Mouse (Mus musculus) ES-E14 (cell line): ENCODE results near the gene Tex21. TPM values are rescaled to one million over a fixed set of nuclear protein-coding genes. Genes with fewer than 3 reads are reported as not detected.

ENCODE experiments used
- DNase-seq: peaks from one replicate; pipeline ENCODE4 v3.0.0-alpha.2; 2013; ENCODE audit warnings: low read depth, low spot score
- H3K27ac ChIP-seq: 2 replicates; pipeline ENCODE4 v1.5.1; 2012; ENCODE audit warnings: low read depth, mild to moderate bottlenecking, low read length, moderate library complexity, mixed read lengths; ENCODE audit not compliant: poor library complexity, insufficient read depth, severe bottlenecking
- H3K36me3 ChIP-seq: 2 replicates; pipeline ENCODE4 v1.6.1; 2012; ENCODE audit warnings: mild to moderate bottlenecking, low read length, moderate library complexity, mixed read lengths; ENCODE audit not compliant: control insufficient read depth, poor library complexity, insufficient read depth, severe bottlenecking
- H3K4me1 ChIP-seq, 2 experiments: fragments of 150-350 bp in 1 of 2; sonication (generic) in 1 of 2; 2 replicates each; pipeline ENCODE4 v1.6.1; 2012; ENCODE audit warnings: low read length in 2 of 2, mild to moderate bottlenecking in 1 of 2, mixed read lengths in 1 of 2; ENCODE audit not compliant: control insufficient read depth in 2 of 2, insufficient read depth in 2 of 2, poor library complexity in 1 of 2
- H3K4me3 ChIP-seq, 2 experiments: fragments of 150-350 bp in 1 of 2; sonication (generic) in 1 of 2; 2 replicates each; pipeline ENCODE4 v1.5.1; 2012; ENCODE audit warnings: low read length in 2 of 2, low read depth in 1 of 2, mild to moderate bottlenecking in 1 of 2, mixed read lengths in 1 of 2; ENCODE audit not compliant: insufficient read depth in 1 of 2, poor library complexity in 1 of 2, severe bottlenecking in 1 of 2
- H3K9ac ChIP-seq: 2 replicates; pipeline ENCODE4 v1.6.1; 2012; ENCODE audit warnings: low read depth, mild to moderate bottlenecking, low read length, mixed read lengths; ENCODE audit not compliant: poor library complexity, insufficient read depth, severe bottlenecking
- H3K9me3 ChIP-seq: fragments of 150-350 bp; sonication (generic); 2 replicates; pipeline ENCODE4 v1.6.1; 2012; ENCODE audit warnings: low read depth, mild to moderate bottlenecking, low read length; ENCODE audit not compliant: control insufficient read depth, insufficient read depth
- CHD2 ChIP-seq: IDR thresholded peaks from 2 replicates; pipeline ENCODE4 v1.6.1; 2014; ENCODE audit warnings: mild to moderate bottlenecking, low read depth, low read length, inconsistent platforms
- HCFC1 ChIP-seq: IDR thresholded peaks from 2 replicates; pipeline ENCODE4 v1.6.1; 2012; ENCODE audit warnings: low read length, inconsistent platforms, borderline replicate concordance; ENCODE audit not compliant: insufficient read depth
- MAFK ChIP-seq: IDR thresholded peaks from 2 replicates; pipeline ENCODE4 v1.6.1; 2014; ENCODE audit warnings: mild to moderate bottlenecking, low read depth, low read length, inconsistent platforms; ENCODE audit not compliant: insufficient read depth
- ZC3H11A ChIP-seq: IDR thresholded peaks from 2 replicates; pipeline ENCODE4 v1.6.1; 2012; ENCODE audit warnings: low read depth, mild to moderate bottlenecking, inconsistent platforms, low read length, borderline replicate concordance
- ZNF384 ChIP-seq: IDR thresholded peaks from 2 replicates; pipeline ENCODE4 v1.6.1; 2012; ENCODE audit warnings: low read depth, low read length, inconsistent platforms
- in situ Hi-C, 2 experiments: fragments of 600-800 bp; cut with MboI; formaldehyde crosslinking; loops; one replicate each; pipeline ENCODE4 v1.15.1; 2025; ENCODE audit warnings: low sequenced_read_pairs in 2 of 2, inconsistent platforms in 1 of 2; ENCODE audit not compliant: unreplicated experiment in 2 of 2
- total RNA-seq: library from RNA; depleted of rRNA; stranded (reverse); fragments of 300-350 nt; gene quantifications from 2 replicates; pipeline ENCODE4 v1.2.3, GENCODE M21; 2012

Tex21 gene
- total RNA-seq, 1 experiment, result 2.0 TPM

DNA sequence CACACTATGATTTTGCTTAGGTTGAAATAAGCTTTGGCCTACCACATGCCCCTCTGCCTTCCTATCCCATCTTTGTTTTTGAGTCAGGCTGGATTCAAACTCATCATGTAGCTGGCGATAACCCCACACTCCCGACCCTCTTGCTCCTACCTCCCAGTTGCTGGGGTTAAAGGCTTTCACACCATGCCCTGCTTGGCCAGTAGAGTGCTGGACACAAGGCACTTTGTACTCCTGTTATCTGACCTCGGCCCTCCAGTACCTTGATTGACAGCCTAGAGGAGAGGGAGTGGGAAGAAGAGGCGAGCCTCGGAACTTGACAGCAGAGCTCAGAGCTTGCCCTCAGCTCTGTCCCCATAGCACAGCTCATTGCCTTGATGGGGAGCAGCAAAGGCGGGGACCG lies 22.6 kb upstream of the Tex21 start:
- Histone ChIP-seq H3K9me3 (no peaks in the 10 kb centered on the region), H3K4me1 (peaks cover 0 to 10% of the 10 kb centered on the region in 2 experiments; a peak in 2 of 4 replicates), H3K9ac (0 out of 2 replicates have a peak overlapping the region, but pooled peaks have one; percentile 4), H3K4me3 (no peak overlapping the region), H3K27ac (no peak overlapping the region), H3K36me3 (peaks cover 41% of the 10 kb centered on the region)
- in situ Hi-C loops, result no loop called here
- DNase-seq, result no peak
- no peak for TF ChIP-seq HCFC1
- no peak for TF ChIP-seq CHD2
- no peak for TF ChIP-seq ZC3H11A
- TF ChIP-seq MAFK, result no peak
- TF ChIP-seq ZNF384, result no peak

GRCm38 (mm10) chr12:76268686-76269085 lies 22.1 kb upstream of the Tex21 start:
- Histone ChIP-seq H3K9me3 (no peaks in the 10 kb centered on the region), H3K4me1 (peaks cover 0 to 11% of the 10 kb centered on the region in 2 experiments; a peak in 2 of 4 replicates), H3K9ac (no peak overlapping the region), H3K4me3 (no peak overlapping the region), H3K27ac (no peak overlapping the region), H3K36me3 (peaks cover 41% of the 10 kb centered on the region)
- in situ Hi-C loops, result no loop called here
- DNase-seq, result no peak
- no peak for TF ChIP-seq MAFK
- no peak for TF ChIP-seq HCFC1
- TF ChIP-seq ZC3H11A, result no peak
- no peak for TF ChIP-seq CHD2
- TF ChIP-seq ZNF384, result no peak

DNA sequence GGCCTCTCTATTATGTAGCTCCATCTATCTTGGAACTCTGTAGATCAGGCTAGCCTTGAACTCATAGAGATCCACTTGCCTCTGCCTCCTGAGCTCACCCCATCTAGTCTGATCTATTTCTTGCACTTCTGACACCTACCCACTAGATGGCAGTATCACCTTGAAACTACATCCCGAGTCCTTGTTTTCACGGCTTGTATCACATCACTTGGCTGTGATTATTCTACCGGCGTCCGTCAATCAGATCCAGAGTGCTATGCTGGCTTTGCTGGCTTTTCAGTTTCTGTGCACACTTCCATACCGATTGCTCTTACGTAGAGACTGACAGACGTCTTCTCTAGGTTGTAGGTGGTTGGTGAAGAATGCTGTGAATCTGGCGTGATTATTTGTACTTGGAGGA lies 20.3 kb upstream of the Tex21 start:
- Histone ChIP-seq H3K9me3 (no peaks in the 10 kb centered on the region), H3K36me3 (peaks cover 29% of the 10 kb centered on the region), H3K9ac (no peak overlapping the region), H3K4me1 (peaks cover 2 to 11% of the 10 kb centered on the region in 2 experiments; a peak in 3 of 4 replicates), H3K4me3 (no peak overlapping the region), H3K27ac (no peak overlapping the region)
- no peak for TF ChIP-seq MAFK
- no peak for TF ChIP-seq CHD2
- no peak for TF ChIP-seq ZNF384
- no peak for TF ChIP-seq HCFC1
- no peak for TF ChIP-seq ZC3H11A
- in situ Hi-C loops, result no loop called here
- DNase-seq, result peak; percentile 71

GRCm38 (mm10) chr12:76265001-76265400 lies 18.5 kb upstream of the Tex21 start:
- peaks cover 8 to 9% of the 10 kb centered on the region in 2 experiments for H3K4me1 ChIP-seq
- TF ChIP-seq CHD2, result no peak
- TF ChIP-seq ZC3H11A, result no peak
- no peak for TF ChIP-seq ZNF384
- no peak for TF ChIP-seq HCFC1
- no peak for TF ChIP-seq MAFK
- in situ Hi-C loops, result no loop called here
- H3K9ac ChIP-seq, result no peak overlapping the region
- no peak for DNase-seq
- H3K36me3 ChIP-seq, result peaks cover 18% of the 10 kb centered on the region
- H3K27ac ChIP-seq, result no peak overlapping the region
- H3K9me3 ChIP-seq, result no peaks in the 10 kb centered on the region
- H3K4me3 ChIP-seq, result no peak overlapping the region

DNA sequence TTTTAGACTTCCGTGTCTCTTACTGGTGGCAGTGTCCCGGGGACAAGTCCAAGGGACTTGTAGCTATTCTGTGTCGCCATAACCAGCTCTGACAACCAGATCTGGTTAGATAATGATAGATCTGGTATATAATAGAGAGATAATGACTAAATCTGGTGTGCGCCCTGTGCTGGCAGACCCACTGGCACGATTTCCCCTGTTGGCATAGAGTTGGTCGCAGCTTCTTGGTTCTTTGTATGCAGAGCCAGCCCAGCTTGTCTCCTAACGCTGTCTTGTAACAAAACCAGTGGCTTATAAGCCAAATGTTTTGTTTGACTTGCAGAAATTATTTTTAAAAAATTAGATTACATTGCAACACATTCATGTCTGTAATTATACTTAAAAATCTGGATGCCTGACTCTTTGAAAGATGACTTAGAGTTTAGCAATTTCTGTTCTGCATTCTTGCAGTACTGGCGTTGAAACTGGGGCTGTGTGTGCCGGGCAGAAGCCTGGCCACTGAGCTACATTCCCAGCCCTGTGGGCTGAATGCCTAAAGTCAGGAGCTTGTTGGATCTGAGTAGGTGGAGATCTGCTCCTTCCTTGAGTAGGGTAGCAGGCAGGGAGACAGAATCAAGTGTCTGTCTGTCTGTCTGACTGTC lies 17.9 kb upstream of the Tex21 start:
- in situ Hi-C loops, result no loop called here
- H3K36me3 ChIP-seq, result peaks cover 16% of the 10 kb centered on the region
- DNase-seq, result no peak
- H3K9ac ChIP-seq, result no peak overlapping the region
- H3K27ac ChIP-seq, result no peak overlapping the region
- no peaks in the 10 kb centered on the region for H3K9me3 ChIP-seq
- TF ChIP-seq ZNF384 (no peak), HCFC1 (no peak)
- H3K4me1 ChIP-seq, result peaks cover 8 to 9% of the 10 kb centered on the region in 2 experiments
- no peak overlapping the region for H3K4me3 ChIP-seq
